Mouse (Mus musculus) kidney, adult 2 months (tissue): ENCODE data around the gene Ccdc167.

Experiments
- CTCF ChIP-seq: fragments of 200-500 bp; conservative IDR thresholded peaks from 2 replicates; pipeline ENCODE4 v1.5.1; 2011; ENCODE audit warnings: low read depth, mild to moderate bottlenecking, control low read depth, low read length, moderate library complexity, mixed read lengths; ENCODE audit not compliant: insufficient read depth, insufficient read length
- POLR2A ChIP-seq: fragments of 200-500 bp; IDR thresholded peaks from one replicate; pipeline ENCODE4 v1.6.1; 2011; ENCODE audit warnings: low read depth, low read length, control low read depth

- TF ChIP-seq POLR2A, result no peak
- no peak for TF ChIP-seq CTCF
Observed at GRCm38 (mm10) chr17:29754510-29754909, 37.7 kb upstream of the Ccdc167 start.
